Mouse (Mus musculus) gastrocnemius, postnatal 10 days (tissue): ENCODE results near the gene Trim72. TPM values are rescaled to one million over a fixed set of nuclear protein-coding genes. Genes with fewer than 3 reads are reported as not detected.

Source experiments
- DNase-seq: peaks from one replicate; pipeline ENCODE4 v3.0.0; 2021; ENCODE audit warnings: mixed read lengths
- long read RNA-seq, 2 experiments: library from polyadenylated mRNA; stranded (forward); transcript quantifications; one replicate each; pipeline ENCODE4 v2.0.0; 2021
- total RNA-seq, 2 experiments: library from RNA; stranded (reverse); gene quantifications; 2 replicates each; pipeline ENCODE4 v1.2.3; 2021

Trim72 gene
- 100 to 1,000 TPM; 238 to 256 TPM for total RNA-seq
- long read RNA-seq, experiment 1, transcript Trim72-202 (7 exons, 2,134 nt), result major isoform, 22 of 30 reads
- long read RNA-seq, experiment 1, partial matches to known transcripts, result 3 of 30 reads
- long read RNA-seq, experiment 1, other reads (novel, unspliced or antisense), result 3 of 30 reads
- long read RNA-seq, experiment 2, transcript Trim72-202 (7 exons, 2,134 nt), result major isoform, 23 of 28 reads
- long read RNA-seq, experiment 2, partial matches to known transcripts, result 0 of 28 reads
- long read RNA-seq, experiment 2, other reads (novel, unspliced or antisense), result 3 of 28 reads

DNA sequence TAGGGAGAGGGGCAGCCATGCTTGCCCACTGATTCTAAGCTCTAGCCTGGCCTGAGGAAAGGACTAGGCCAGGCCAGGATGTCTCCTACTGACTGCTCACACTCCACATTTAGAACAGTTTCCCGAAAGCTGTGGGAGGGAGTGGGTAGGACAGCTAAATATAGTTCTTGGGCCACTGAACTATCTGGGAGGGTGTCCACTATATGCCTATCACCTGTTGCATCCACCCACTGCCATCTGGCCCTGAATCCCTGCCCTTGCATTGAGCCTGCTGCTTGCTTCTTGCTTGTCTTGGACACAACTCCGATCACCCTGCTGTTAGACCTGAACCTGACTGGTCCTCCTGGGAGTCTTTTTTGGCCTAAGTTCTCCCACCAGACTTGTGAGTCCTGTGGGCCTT, at the start of gene Trim72:
Trim72 (plus strand) TSS at position 262 of the 400 bp plus-strand sequence.
- DNase-seq, result peak; percentile 44

DNA sequence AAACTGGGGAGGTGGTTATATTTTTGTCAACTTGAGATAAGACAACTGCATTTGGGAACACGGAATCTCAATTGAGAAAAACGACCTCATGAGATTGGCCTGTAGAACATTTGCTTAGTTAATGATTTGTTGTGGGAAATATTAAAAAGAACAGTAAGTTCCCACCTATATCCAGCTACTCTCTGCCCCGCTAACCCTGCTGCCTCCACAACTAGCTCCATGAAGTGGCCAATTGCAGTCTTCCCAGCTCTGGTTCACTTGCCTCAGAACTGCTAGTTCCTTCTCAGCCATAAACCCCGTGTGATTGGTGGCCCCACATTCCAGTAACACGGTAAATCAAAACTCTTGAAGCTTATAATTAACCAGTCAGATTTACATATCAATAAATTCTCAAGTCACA, 44.4 kb upstream of the Trim72 start:
- DNase-seq, result no peak

- no peak for DNase-seq
Observed at GRCm38 (mm10) chr7:127966371-127966918, 37.3 kb upstream of the Trim72 start.

DNA sequence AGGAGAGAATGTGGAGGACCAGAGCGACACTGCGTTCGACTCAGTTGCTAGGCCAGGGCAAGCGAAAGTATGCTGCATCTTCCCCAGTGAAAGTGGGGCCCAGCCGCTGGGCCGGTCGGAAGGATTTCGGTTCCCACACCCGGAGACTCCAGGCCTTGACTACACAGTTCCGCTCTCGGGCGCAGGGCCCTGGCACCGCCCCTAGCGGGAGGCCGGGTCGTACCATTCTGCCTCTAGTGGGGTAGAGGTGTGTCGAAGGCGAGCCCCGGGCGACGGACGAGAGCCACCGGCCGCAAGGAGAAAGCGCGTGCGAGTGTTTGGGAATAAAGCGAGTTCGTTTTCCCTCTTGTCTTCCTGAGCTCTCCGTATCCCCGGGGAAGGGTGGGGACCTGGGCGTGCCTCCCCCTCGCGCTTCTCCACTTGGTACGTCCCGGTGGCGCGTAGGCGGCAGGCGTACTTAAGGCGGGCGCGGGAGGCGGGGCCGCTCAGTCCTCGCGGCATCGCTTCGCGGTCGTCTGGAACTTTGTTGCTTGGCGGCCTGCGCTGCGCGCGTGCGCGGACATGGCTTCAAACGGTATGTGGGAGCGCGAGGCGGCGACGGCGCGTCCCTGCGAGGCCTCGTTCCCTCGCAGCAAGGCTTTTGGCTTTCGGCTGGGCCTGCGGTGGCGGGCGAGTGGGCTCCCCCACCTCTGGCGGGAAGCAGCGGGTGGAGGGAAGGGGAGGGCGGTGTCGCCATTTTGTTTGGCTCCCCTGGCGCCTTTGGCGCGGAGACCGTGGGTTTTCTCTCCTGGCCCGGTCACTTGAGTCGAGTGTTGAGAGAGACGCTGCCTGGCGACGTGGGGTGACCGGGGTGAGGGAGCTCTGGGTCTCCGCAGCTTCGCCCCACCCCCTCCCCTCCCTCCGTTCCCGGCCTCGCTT, 36.5 kb upstream of the Trim72 start, which contains the start of gene Fus:
Fus (plus strand) TSS at position 454 of the 918 bp plus-strand sequence.
- DNase-seq, result peak; percentile 99

GRCm38 (mm10) chr7:127967922-127968828, 35.6 kb upstream of the Trim72 start:
- peak; percentile 87 for DNase-seq

DNA sequence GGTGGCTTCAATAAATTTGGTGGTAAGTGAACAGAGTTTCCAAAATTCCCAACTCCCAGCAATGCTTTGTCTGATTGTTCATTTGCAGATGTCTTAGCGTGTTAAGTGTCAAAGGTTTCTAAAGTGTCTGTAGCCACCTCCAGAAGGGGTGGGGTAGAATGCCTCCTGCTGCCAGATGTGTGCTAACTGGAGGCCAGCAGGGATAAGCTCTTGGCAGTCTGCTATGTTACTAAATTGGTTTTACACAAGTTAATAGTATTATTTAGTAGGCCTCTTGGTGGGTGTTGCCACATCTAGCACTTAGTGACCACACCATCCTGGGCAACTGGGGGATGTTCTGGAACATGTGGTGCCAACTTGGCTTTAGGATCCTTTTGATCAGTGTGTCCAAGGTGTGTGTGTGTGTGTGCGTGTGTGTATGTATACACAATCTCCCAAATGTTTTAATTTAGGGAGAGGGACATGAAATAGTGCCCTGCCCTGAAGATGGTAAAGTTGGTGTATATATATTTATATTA, 29.3 kb upstream of the Trim72 start:
- DNase-seq, result no peak

- DNase-seq, result no peak
Observed at GRCm38 (mm10) chr7:127978856-127979255, 24.9 kb upstream of the Trim72 start.

GRCm38 (mm10) chr7:127980606-127981005, 23.1 kb upstream of the Trim72 start:
- no peak for DNase-seq

DNA sequence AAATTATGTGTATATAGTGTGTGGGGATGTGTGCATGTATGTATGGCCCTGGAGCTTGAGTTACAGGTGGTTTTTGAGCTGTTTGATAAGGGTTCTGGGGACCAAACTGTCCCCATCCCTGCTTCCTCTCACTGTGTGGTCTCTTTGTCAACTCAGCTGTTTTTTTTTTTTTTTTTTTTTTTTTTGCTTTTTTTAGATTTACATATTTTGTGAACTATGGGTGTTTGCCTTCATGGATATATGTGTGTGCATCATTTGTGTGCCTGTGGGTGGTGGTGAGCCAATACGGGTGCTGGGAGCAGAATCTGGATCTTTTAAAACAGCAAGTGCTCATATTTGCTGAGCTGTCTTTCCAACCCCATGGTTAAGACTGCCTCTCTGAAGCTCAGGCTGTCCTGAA, 14.8 kb upstream of the Trim72 start:
- no peak for DNase-seq

GRCm38 (mm10) chr7:127991643-127992487, 11.9 kb upstream of the Trim72 start:
- peak; percentile 71 for DNase-seq

- no peak for DNase-seq
Observed at GRCm38 (mm10) chr7:127992488-127993340, 11.0 kb upstream of the Trim72 start.

- no peak for DNase-seq
Observed at GRCm38 (mm10) chr7:127993341-127993977, 10.3 kb upstream of the Trim72 start, which contains the start of gene Pycard. Gene Pycard (minus strand): TSS chr7:127993867.

GRCm38 (mm10) chr7:127999436-127999835, 4.3 kb upstream of the Trim72 start:
- no peak for DNase-seq

GRCm38 (mm10) chr7:128000068-128000950, 3.4 kb upstream of the Trim72 start:
- no peak for DNase-seq

DNA sequence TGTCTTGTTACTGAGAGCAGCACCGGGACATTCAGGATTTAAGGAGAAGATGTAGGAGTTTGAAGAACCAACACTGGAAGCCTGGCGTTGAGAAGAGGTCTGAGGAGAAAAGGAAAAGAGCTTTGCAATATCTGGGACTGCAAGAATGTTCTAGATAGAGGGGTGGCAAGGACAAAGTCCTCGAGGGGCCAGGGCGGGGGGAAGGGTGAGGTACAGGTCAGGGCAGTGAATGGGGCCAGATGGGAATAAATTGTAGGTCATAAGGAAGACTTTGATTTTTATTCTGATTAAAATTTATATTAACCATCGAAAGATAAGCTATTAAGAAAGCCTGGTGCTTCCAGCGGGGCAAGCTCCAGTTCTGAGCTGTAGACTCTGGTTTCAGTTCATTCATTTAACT, 651 bp upstream of the Trim72 start:
- DNase-seq, result no peak

DNA sequence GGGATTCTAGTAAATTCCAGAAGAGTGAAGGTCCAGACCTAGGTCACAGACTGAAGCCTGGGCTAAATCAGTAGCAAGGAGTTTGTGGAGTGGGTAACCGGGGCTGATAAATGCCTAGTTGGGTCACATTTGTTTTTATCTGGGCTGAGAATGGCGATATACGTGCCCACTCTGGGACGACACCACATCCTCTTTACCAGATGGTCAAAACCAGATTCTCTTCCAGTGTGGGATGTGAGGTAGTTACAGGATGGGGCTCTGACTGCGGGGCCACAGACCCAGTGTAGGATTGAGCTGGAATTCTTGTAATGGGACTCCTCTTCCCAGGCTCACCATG, 369 bp downstream of the Trim72 start:
- DNase-seq, result no peak

DNA sequence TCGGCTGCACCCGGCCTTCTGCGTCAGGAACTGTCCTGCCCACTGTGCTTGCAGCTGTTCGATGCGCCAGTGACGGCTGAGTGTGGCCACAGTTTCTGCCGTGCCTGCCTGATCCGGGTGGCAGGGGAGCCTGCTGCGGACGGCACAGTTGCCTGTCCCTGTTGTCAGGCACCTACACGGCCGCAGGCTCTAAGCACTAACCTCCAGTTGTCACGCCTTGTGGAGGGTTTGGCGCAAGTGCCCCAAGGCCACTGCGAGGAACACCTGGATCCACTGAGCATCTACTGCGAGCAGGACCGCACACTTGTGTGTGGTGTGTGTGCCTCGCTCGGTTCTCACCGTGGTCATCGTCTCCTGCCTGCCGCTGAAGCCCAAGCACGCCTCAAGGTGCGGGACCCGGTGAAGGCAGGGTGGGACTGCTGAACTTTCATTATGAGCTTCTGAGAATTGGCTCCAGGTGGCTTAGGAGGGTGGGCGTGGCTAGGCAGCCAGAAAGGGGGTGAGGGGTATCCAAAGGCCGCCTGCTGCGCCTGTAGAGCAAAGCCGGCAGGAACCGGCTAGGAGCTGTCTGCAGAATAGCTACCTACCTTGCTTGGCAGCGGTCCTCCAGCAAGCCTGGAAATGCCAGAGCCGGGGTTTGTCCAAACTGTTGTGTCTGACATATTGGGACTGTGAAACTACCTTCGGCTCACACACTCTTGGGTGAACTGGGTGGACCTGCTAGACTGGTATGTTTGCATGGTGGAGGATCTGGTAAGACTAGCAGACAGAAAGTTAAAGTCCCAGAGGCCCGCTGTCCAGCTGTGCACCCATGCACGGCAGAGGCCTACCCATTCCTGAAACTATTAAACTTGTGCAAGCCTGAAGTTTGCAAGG, 976 bp downstream of the Trim72 start:
- peak; percentile 57 for DNase-seq
